Mouse (Mus musculus) CH12.LX (cell line): ENCODE data around the gene Postn.

ENCODE experiments used
- CTCF ChIP-seq, 2 experiments: IDR thresholded peaks in 1 of 2; conservative IDR thresholded peaks in 1 of 2; 2 replicates each; pipeline ENCODE4 v1.5.1; 2011 to 2012; ENCODE audit warnings: low read depth in 2 of 2, low read length in 2 of 2, improper control_type of control experiment in 1 of 2, inconsistent platforms in 1 of 2, mild to moderate bottlenecking in 1 of 2, moderate library complexity in 1 of 2
- KAT2A ChIP-seq: IDR thresholded peaks from 2 replicates; pipeline ENCODE4 v1.6.1; 2012; ENCODE audit warnings: low read length, improper control_type of control experiment, inconsistent platforms; ENCODE audit not compliant: insufficient replicate concordance
- MXI1 ChIP-seq: IDR thresholded peaks from 2 replicates; pipeline ENCODE4 v1.6.1; 2011; ENCODE audit warnings: mild to moderate bottlenecking, low read depth, low read length, improper control_type of control experiment
- POLR2A ChIP-seq: IDR thresholded peaks from 2 replicates; pipeline ENCODE4 v1.6.1; 2011; ENCODE audit warnings: low read depth, mild to moderate bottlenecking, improper control_type of control experiment, low read length
- POLR2AphosphoS2 ChIP-seq: IDR thresholded peaks from 2 replicates; pipeline ENCODE4 v1.6.1; 2011; ENCODE audit warnings: low read depth, low read length, improper control_type of control experiment

DNA sequence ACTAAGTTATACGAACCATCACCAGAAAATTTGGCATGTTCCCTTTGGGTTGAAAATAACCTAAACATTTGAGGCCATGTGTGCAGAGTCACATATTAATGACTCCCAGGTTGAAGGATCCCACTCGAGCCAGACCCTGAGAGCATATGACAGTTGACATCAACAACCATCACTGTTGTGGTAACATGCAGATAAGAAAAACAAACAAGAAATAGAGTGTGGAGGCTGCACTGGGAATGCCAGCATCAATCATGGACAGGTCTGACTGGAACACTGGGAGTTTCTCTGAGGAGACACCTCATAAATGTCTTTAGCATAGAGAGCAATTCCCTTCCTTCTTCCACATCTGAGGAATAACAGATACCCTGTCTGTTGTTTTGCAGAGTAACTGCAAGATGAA lies 45.7 kb downstream of the Postn start:
- TF ChIP-seq KAT2A (no peak), POLR2A (no peak), CTCF (conservative IDR thresholded peaks at IDR 0.05 in 1 of 2, IDR thresholded peaks at IDR 0.05 in 1 of 2; ENCODE audit: low read depth in 2 of 2, low read length in 2 of 2) (no peak), POLR2AphosphoS2 (no peak), MXI1 (no peak)
